Comparison of ENCODE assay signal across 8 mouse cellular contexts in genomic region chr11:74723357-74724234, GRCm38 (mm10). TPM values are rescaled to one million over a fixed set of nuclear protein-coding genes. Genes with fewer than 3 reads are reported as not detected.
DNase-seq lines count a peak whose midpoint lies in the region; ATAC-seq and TF ChIP-seq lines count a peak whose summit lies in the region.

No protein-coding gene starts in this region.

- peak overlapping the region; percentile 98 for H3K9ac ChIP-seq in forebrain, embryonic 11.5 days (ENCODE audit: low read length)
- peak overlapping the region; percentile 96 for H3K9ac ChIP-seq in heart, postnatal 0 days (replicated peaks; ENCODE audit: low read depth, low read length)
- peak overlapping the region; percentile 99 for H3K9ac ChIP-seq in liver, embryonic 16.5 days (ENCODE audit: low read depth, low read length)
- peak overlapping the region; percentile 92 for H3K9ac ChIP-seq in neural tube, embryonic 13.5 days

- H3K4me1 ChIP-seq in forebrain, embryonic 11.5 days (replicated peaks; ENCODE audit: control insufficient read depth, insufficient read depth, low read length) = no peaks in the 10 kb centered on the region
- peaks cover 20% of the 10 kb centered on the region for H3K4me1 ChIP-seq in heart, postnatal 0 days (ENCODE audit: control insufficient read depth, insufficient read depth)
- peaks cover 26% of the 10 kb centered on the region for H3K4me1 ChIP-seq in liver, embryonic 16.5 days (ENCODE audit: control insufficient read depth, low read depth, low read length)
- peaks cover 40% of the 10 kb centered on the region for H3K4me1 ChIP-seq in neural tube, embryonic 13.5 days (replicated peaks)
- no peaks in the 10 kb centered on the region; the same call in 1 of the 2 replicates for H3K4me1 ChIP-seq in testis, adult 2 months (ENCODE audit: control insufficient read depth, insufficient read depth, low read length)

- no peaks in the 10 kb centered on the region for H3K9me3 ChIP-seq in forebrain, embryonic 11.5 days (ENCODE audit: control insufficient read depth, low read length)
- no peaks in the 10 kb centered on the region for H3K9me3 ChIP-seq in heart, postnatal 0 days (replicated peaks; ENCODE audit: control insufficient read depth, low read length)
- no peaks in the 10 kb centered on the region for H3K9me3 ChIP-seq in liver, embryonic 16.5 days (replicated peaks; ENCODE audit: control insufficient read depth, low read length)
- no peaks in the 10 kb centered on the region for H3K9me3 ChIP-seq in neural tube, embryonic 13.5 days

- H3K36me3 ChIP-seq in forebrain, embryonic 11.5 days (ENCODE audit: control insufficient read depth, insufficient read depth, low read length) = no peaks in the 10 kb centered on the region
- H3K36me3 ChIP-seq in heart, postnatal 0 days (replicated peaks; ENCODE audit: control insufficient read depth, insufficient read depth, low read length) = no peaks in the 10 kb centered on the region
- no peaks in the 10 kb centered on the region for H3K36me3 ChIP-seq in liver, embryonic 16.5 days (ENCODE audit: control insufficient read depth, insufficient read depth)
- no peaks in the 10 kb centered on the region for H3K36me3 ChIP-seq in neural tube, embryonic 13.5 days
- no peaks in the 10 kb centered on the region for H3K36me3 ChIP-seq in testis, adult 2 months (ENCODE audit: control insufficient read depth, insufficient read depth, low read length)

- peak; percentile 83 for ATAC-seq in forebrain, embryonic 11.5 days (replicated peaks; ENCODE audit: low FRiP score)
- ATAC-seq in heart, postnatal 0 days (ENCODE audit: insufficient read depth, low read depth) = peak; percentile 80
- peak; percentile 72 for ATAC-seq in liver, embryonic 16.5 days (ENCODE audit: low read depth)
- ATAC-seq in neural tube, embryonic 13.5 days (ENCODE audit: low read depth) = peak; percentile 85

- no peak for TF ChIP-seq CTCF in heart, postnatal 0 days (IDR thresholded peaks at IDR 0.05; ENCODE audit: low read depth)
- no peak for TF ChIP-seq CTCF in testis, adult 2 months (IDR thresholded peaks at IDR 0.05; ENCODE audit: control insufficient read depth, insufficient read depth, insufficient replicate concordance, low read depth, low read length)

- H3K4me3 ChIP-seq in forebrain, embryonic 11.5 days (ENCODE audit: low read depth, low read length) = peak overlapping the region; percentile 99
- H3K4me3 ChIP-seq in heart, postnatal 0 days (ENCODE audit: low read depth, low read length) = peak overlapping the region; percentile 98
- H3K4me3 ChIP-seq in liver, embryonic 16.5 days (ENCODE audit: low read depth, low read length) = peak overlapping the region; percentile 97
- peak overlapping the region; percentile 58 for H3K4me3 ChIP-seq in neural tube, embryonic 13.5 days
- H3K4me3 ChIP-seq in testis, adult 2 months (ENCODE audit: control insufficient read depth, low read depth, low read length) = peak overlapping the region; percentile 97

- under 1% methylated on average over 37 of the region's 75 CpGs for WGBS in forebrain, embryonic 11.5 days
- WGBS in heart, postnatal 0 days = under 1% methylated on average over 32 of the region's 75 CpGs
- under 1% methylated on average over 65 of the region's 75 CpGs for WGBS in liver, embryonic 16.5 days (ENCODE audit: insufficient replicate concordance)
- under 1% methylated on average over 32 of the region's 75 CpGs for WGBS in neural tube, embryonic 13.5 days

- H3K4me2 ChIP-seq in forebrain, embryonic 11.5 days (ENCODE audit: low read depth, low read length, severe bottlenecking) = peak overlapping the region; percentile 86
- H3K4me2 ChIP-seq in heart, postnatal 0 days (ENCODE audit: low read depth, low read length) = peak overlapping the region; percentile 80
- peak overlapping the region; percentile 84 for H3K4me2 ChIP-seq in liver, embryonic 16.5 days (ENCODE audit: low read depth, low read length)
- peak overlapping the region; percentile 79 for H3K4me2 ChIP-seq in neural tube, embryonic 13.5 days

- H3K27me3 ChIP-seq in forebrain, embryonic 11.5 days (ENCODE audit: control insufficient read depth, insufficient read depth, low read length) = no peaks in the 10 kb centered on the region
- no peaks in the 10 kb centered on the region for H3K27me3 ChIP-seq in heart, postnatal 0 days (ENCODE audit: control insufficient read depth, insufficient read depth, low read length)
- H3K27me3 ChIP-seq in liver, embryonic 16.5 days (ENCODE audit: control insufficient read depth, insufficient read depth, low read depth, low read length) = no peaks in the 10 kb centered on the region
- no peaks in the 10 kb centered on the region for H3K27me3 ChIP-seq in neural tube, embryonic 13.5 days
- no peaks in the 10 kb centered on the region for H3K27me3 ChIP-seq in testis, adult 2 months (ENCODE audit: control insufficient read depth, insufficient read depth, low read length)

- TF ChIP-seq EP300 in heart, postnatal 0 days (IDR thresholded peaks at IDR 0.05; ENCODE audit: low read depth) = no peak

- peak; percentile 76 to 82 for DNase-seq in CD8-positive naive resting alpha-beta T cell, adult 2 months (ENCODE audit: low read depth in 2 of 2, low spot score in 2 of 2)
- DNase-seq in c-Kit-positive CD71-negative TER-119-negative erythroid progenitor cells, embryonic 14.5 days (ENCODE audit: low read depth) = peak; percentile 81
- DNase-seq in forebrain, embryonic 11.5 days (ENCODE audit: low spot score) = peak; percentile 92
- peak; percentile 79 for DNase-seq in heart, postnatal 0 days (ENCODE audit: low spot score)
- peak; percentile 89 to 94 for DNase-seq in kidney, postnatal 4 days

- H3K27ac ChIP-seq in forebrain, embryonic 11.5 days (ENCODE audit: low read depth, low read length) = peak overlapping the region; percentile 97
- H3K27ac ChIP-seq in heart, postnatal 0 days (ENCODE audit: low read depth) = peak overlapping the region; percentile 99
- peak overlapping the region; percentile 99 for H3K27ac ChIP-seq in liver, embryonic 16.5 days (ENCODE audit: low read length)
- H3K27ac ChIP-seq in neural tube, embryonic 13.5 days (replicated peaks) = peak overlapping the region; percentile 99
- H3K27ac ChIP-seq in testis, adult 2 months (ENCODE audit: control insufficient read depth, insufficient read depth, low read depth, low read length) = peak overlapping the region; percentile 99

- TF ChIP-seq POLR2A in testis, adult 2 months (IDR thresholded peaks at IDR 0.05; ENCODE audit: control insufficient read depth, low read depth, low read length) = peak; percentile 35

RNA-seq across cellular contexts. Expression of gene Pafah1b1, which starts 0.9 kb away (rescaled TPM):
- 90.2 and 91.1 TPM in 2 replicates for polyA plus RNA-seq in forebrain, embryonic 11.5 days (2014; fragmentation: Nextera tagmentation; extraction: Ambion mirVana)
- 78.4 and 94.3 TPM in 2 replicates for total RNA-seq in heart, postnatal 0 days (2014; rRNA removed; ENCODE audit: low replicate concordance)
- polyA plus RNA-seq in heart, postnatal 0 days (2015; fragmentation: Nextera tagmentation; extraction: Ambion mirVana) = 62.9 and 69.4 TPM in 2 replicates
- polyA plus RNA-seq in liver, embryonic 16.5 days (2015; fragmentation: Nextera tagmentation; extraction: Ambion mirVana) = 26.4 and 28.0 TPM in 2 replicates
- 60.9 and 74.4 TPM in 2 replicates for polyA plus RNA-seq in neural tube, embryonic 13.5 days (2015; fragmentation: Nextera tagmentation; extraction: Ambion mirVana)
- 39.3 and 53.4 TPM in 2 replicates for polyA plus RNA-seq in testis, adult 2 months (2012; rRNA removed)

RNA-seq across cellular contexts. Expression of gene Mettl16, which starts 47.0 kb away (rescaled TPM):
- 53.3 and 57.0 TPM in 2 replicates for polyA plus RNA-seq in forebrain, embryonic 11.5 days (2014; fragmentation: Nextera tagmentation; extraction: Ambion mirVana)
- total RNA-seq in heart, postnatal 0 days (2014; rRNA removed; ENCODE audit: low replicate concordance) = 3.6 and 5.2 TPM in 2 replicates
- 12.7 and 16.2 TPM in 2 replicates for polyA plus RNA-seq in heart, postnatal 0 days (2015; fragmentation: Nextera tagmentation; extraction: Ambion mirVana)
- polyA plus RNA-seq in liver, embryonic 16.5 days (2015; fragmentation: Nextera tagmentation; extraction: Ambion mirVana) = 15.5 and 16.6 TPM in 2 replicates
- 40.2 and 49.8 TPM in 2 replicates for polyA plus RNA-seq in neural tube, embryonic 13.5 days (2015; fragmentation: Nextera tagmentation; extraction: Ambion mirVana)
- polyA plus RNA-seq in testis, adult 2 months (2012; rRNA removed) = 5.3 and 6.4 TPM in 2 replicates

Comparison
In these comparisons a context has a peak if more than half of its experiments do, and no peak if none do; other contexts are left out.
1. Peak in every context shown above with its lines: DNase-seq, ATAC-seq, H3K4me3 ChIP-seq and H3K27ac ChIP-seq.